Mouse (Mus musculus): ENCODE data around the gene Cldn24.

Gene Cldn24

GRCm38 (mm10) chr8:47833944-47834343 lies 12.0 kb downstream of the Cldn24 start:
- no peak for DNase-seq

DNA sequence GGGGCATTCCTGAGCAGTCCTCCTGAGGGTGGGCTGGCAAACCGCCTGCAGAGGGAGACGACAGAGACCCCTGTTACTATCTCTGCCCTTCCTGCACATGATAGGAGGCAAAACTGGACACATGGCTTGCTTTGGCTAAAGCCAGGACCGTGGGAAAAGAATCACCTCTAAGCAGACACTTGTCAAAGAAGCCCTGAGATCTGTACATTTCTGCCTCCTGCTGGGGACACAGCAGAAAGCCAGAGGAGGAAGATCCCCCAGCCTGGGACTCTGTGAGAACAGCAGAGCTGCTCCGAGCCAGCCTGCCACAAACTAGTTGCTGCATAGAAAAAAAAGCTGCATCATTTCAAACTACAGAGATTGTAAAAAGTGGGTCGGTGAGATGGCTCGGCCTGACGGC lies 21.1 kb downstream of the Cldn24 start:
- DNase-seq: no peak

DNA sequence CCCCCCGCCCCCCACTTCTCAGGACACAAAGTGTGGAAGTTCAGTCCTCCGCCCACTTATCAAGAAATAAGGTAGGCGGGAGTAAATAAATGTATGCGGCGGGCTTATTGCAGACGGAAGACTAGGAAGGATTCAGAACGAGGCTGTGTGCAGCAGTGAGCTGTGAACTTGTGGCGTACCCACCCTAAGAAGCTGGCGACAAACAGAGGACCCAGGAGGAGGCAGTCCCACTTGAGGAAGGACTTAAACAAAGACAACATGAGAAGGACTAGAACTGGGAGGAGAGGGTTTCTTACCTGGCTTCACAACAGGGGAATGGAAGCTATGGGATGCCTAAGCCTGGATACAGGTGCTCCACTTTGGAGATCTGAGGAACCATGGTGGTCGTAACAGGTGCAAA lies 21.7 kb downstream of the Cldn24 start:
- DNase-seq: no peak

- DNase-seq: no peak
These were observed 24.0 kb downstream of the Cldn24 start for GRCm38 (mm10) chr8:47845956-47846355.

DNA sequence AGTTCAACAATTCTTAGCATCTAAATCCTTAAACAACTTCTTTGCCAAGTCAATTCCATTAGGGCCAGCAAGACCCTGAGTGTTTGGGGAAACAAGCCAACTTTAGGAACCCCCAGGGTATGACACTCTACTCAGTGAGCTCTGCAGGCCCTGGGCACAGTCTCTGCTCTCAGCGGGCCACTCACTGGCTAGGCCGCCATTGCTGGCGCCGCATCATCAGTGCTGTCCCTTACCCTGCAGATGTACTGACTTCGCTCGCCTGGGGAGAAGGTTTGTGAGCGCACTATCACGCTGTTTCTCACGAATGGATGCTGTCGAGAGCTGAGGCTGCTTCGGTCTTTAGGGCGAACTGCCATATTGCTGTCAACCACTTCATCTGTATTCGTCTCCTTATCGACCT lies 25.2 kb downstream of the Cldn24 start:
- no peak for DNase-seq

GRCm38 (mm10) chr8:47847931-47848330 lies 26.0 kb downstream of the Cldn24 start:
- no peak for DNase-seq

DNA sequence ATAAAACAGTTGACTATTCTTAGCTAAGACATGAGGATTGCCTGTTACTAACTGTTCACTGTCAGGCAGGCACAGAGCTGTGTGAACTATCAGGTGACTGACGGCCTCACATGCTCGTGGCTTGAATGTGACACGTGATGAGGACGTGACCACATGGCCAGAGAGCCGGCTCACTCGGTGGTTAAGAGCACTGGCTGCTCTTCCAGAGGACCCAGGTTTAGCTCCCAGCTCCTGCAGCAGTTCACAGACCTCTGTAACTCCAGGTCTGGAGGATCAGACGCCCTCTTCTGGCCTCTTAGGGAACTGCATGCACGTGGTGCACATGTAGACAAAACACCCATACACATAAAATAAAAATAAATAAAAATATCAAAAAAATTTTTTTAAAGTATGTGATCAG lies 27.9 kb downstream of the Cldn24 start:
- DNase-seq: no peak

DNA sequence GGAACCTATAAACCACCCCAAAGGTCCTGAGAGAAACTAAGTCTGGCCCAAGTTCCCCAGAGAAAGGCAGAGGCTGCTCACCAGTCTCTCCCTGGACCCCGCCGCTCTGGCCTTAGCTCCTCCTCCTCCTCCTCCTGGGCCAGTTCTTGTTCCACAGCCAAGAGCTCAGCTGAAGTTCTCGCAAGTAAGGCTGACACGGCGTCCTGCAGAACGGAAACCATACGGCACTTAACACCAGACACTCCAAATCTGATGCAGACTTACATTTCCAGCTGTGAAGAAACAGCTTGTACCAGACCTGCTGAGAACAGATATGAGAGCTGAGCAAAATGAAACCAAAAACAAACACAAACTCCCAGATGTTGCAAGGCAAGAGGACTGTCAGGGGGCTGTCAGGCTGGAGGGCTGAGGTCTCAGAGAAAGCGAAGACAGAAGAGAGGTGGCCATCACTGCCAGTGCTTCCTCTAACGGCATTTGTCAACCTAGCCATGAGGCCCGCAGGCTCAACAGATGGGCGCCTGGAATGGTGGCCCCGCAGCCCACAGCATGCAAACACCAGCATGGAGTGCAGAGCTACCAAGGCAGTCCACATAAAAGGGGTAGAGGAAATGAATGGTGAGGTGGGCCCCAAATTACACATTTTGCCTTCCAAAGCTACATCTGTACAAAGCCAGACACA lies 30.0 kb downstream of the Cldn24 start:
- peak in 1 of 2 experiments; percentile 19 for DNase-seq

DNA sequence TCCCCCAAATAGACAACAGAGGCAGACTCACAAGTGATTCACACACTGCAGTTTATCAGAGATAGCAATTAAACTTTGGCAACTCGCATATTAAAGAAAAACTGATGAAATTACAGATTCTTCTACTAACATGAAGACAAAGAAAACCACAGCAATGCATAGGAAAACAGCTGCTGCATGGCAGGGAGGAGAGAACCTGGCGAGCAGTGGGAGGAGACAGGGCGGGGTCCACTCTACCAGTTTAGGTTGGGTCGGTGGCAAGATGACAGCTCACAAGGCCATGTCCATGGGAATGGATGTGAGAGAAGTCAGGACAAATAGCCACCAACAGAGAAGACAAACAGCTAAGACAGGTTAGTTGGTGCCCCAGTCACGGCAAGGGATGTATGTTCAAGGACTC lies 30.8 kb downstream of the Cldn24 start:
- DNase-seq: peak in 1 of 2 experiments; percentile 20

- no peak for DNase-seq
These were observed 31.4 kb downstream of the Cldn24 start for GRCm38 (mm10) chr8:47853356-47853755.

DNA sequence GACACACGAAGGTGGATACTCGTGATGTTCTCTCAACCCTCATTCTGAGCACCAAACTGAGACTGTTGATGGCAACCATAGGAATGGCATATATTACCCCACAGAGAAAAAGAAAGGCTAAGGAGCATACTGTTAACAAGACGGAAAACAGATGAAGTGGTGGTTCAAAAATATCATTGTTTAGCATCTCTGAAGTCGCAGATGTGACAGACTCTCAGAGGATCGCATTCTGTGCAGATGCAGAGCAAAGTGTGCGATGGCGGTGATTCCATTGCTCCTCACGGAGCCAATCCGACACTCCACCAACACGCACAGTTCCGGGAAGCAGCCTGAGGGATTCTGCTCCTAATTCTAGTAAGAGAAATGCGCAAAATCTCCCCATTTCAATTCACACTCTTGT lies 37.3 kb downstream of the Cldn24 start:
- DNase-seq: no peak

DNA sequence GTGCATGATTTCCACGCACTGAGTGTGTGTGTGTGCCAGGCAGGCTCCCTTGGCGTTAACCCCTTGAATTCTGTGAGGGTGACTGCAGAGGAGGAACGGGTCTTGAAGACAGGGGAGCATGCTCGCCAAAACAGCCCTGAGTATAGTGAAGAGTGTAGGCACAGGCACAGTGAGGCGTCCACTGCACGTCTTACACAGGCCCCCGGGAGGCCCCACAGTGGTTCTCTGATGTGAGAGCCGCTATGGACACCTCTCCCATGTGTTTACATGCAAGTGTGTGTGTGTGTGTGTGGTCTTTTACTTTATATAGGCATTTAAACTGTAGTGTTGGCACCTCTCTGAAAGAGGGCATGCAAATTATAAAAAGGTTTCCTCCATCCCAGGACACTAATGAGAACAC lies 44.6 kb downstream of the Cldn24 start:
- DNase-seq: no peak

GRCm38 (mm10) chr8:47867067-47867466 lies 45.1 kb downstream of the Cldn24 start:
- DNase-seq: peak; percentile 24 to 37
